Mouse (Mus musculus) spleen, adult 18-20 months (tissue): ENCODE measurements around the gene Gm20716.

Experiments
- DNase-seq, 2 experiments: peaks; one replicate each; pipeline ENCODE4 v3.0.0; 2022; ENCODE audit warnings: mixed read lengths in 2 of 2

Gene Gm20716

DNA sequence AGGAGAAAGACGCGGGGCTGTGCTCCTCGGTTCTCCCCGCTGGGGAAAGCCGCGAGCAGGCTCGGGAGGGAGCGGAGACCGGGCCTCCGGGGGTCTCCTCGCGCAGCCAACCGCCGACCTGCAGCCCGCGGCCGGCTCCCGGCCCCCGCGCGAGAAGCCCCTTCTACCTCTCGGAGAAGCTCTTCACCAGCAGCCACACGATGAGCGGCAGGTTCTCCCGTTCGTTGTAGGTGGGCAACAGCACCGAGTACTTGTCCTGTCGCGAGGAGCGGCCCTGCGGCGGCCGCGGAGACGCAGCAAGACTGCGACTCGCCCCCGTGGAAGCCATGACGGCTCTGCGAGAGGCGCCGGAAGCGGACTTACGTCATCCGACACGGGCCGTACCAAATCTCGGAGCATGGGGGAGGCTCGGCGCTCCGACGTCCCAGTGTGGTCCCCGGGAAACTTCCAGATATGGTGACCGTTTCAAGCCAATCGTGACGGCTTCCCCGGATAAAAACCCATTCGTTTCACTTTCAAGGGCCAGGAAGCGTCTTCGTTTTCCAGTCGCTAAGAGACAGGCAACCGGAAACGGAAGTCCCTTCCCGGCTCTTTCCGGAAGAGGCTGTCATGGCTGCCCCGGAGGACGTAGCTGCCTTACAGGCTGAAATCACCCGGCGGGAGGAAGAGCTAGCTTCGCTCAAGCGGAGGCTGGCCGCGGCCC lies at the start of gene Gm20716, which contains the start of the genes Dpm1 and Mocs3:
Gene Gm20716, minus strand, starts transcription at position 339 of the 703 bp plus-strand sequence.
Gene Dpm1, minus strand, starts transcription at position 566 of the 703 bp plus-strand sequence.
Gene Mocs3, plus strand, starts transcription at position 597 of the 703 bp plus-strand sequence.
- peak; percentile 74 to 82 for DNase-seq

DNA sequence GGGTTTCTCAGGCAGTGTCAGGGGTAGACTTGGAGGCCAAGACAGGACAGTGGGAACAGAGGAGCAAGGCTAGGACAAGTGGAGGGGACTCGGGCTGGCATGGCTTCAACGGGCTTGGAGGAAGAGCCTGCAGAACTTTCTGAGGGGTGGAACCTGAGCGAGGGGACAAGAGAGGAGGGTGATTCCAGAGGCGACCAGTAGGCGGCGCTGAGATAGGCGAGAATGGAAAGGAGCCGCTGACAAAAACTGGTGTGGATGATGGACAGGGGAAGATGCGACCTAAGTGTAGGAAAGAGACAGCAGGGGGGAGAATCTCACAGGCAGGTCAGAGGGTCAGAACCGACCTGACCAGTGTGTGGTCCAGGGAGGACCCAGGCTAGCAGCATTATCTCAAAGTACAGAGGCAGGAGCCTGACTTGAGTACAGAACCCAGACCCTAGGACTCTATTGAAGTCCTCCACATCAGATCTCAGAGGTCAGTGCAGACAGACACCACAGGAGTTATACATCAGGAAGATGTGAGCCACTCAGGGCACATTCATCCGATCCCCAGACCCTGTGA lies 44.3 kb upstream of the Gm20716 start:
- DNase-seq, result peak; percentile 33 to 71

DNA sequence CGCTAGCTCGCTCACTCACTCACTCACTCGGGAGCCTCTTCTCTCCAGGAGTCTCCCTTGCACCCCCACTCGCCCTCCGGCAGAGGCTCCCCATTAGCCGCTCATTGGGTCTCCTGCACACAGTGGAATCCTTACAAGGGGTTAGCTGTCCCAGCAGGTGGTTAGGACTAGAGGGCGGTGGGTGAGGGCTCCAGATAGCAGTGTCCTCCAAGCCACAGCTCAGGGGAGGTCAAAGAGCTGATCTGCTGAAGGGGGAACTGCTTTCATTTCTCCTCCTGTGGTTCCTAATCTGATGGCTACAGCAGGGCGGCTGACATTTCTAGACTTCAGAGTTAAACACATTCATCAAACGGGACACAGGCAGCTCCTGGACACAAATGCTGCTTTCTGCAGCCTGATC lies 43.2 kb upstream of the Gm20716 start:
- no peak for DNase-seq

DNA sequence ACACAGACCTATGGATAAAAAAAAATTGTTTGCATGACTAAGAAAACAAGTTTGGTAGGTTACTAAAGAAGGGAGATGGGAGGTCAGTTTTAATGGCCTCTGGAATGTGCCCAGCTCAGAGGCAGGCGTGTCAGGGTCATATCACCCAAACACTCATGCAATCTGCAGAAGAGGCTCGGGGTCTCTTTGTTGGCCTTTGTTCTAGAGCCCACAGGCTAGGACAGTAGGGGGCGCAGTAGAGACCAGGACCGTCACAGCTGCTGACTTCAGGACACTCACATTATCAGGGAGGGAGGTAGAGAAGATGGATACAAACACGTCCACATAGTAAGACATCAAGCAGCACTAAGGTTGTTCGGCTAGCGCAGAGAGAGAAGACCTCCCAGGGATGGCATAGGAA lies 37.9 kb upstream of the Gm20716 start:
- DNase-seq, result no peak

DNA sequence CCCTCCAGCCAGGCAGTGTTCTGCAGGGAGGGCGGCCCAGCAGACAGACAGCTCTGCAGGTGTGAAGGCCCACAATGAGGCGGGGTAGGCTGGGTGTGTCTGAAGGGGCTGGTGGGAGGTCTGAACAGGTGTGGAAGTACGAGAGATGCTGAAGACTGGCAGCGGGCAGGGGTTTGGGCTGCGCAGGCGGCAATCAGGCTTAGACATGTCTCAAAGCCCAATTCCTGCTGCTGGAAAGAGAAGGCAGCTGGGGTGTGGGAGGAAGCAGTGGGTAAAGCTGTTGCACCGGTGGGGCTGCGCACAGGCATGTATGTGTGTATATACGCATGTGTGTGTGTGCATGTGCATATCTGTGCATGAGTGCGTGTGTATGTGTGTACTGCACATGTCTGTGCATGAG lies 30.7 kb upstream of the Gm20716 start:
- DNase-seq, result no peak

DNA sequence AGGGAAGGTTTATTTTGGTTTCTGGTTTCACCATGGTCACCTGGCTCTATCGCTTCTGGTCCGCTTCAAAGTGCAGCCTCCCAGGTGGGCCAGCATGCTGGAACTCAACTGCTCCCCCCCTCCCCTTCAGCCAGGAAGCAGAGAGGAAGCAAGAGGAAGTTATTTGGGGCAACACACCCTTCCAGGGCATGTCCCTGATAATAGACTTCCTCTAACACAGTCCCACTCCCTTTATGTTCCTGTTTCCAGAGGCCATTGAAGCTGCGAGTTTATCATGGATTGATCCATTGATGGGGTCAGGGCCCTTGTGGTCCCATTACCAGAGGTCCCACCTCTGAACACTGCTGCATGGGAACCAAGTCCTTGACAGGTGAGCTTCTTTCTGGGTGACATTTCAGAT lies 30.0 kb upstream of the Gm20716 start:
- no peak for DNase-seq

DNA sequence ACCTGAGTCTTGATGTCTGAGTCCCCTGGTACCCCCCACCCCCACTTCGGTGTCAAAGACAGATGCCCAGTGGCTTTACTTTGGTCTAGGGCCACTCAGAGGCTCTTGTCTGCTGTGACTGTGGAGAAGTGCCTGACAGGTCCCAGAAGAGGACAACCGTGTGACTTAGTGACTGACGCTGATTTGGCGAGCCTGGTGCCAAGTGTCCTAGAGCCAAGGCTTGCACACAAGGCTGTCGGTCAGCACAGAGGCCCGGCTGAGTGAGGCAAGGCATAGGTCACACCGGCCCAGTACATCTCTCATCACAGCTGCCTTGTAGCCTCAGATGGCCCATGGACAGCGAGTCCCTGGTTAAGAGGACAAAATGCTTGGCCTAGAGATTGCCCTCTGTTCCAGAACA lies 28.9 kb upstream of the Gm20716 start:
- no peak for DNase-seq

DNA sequence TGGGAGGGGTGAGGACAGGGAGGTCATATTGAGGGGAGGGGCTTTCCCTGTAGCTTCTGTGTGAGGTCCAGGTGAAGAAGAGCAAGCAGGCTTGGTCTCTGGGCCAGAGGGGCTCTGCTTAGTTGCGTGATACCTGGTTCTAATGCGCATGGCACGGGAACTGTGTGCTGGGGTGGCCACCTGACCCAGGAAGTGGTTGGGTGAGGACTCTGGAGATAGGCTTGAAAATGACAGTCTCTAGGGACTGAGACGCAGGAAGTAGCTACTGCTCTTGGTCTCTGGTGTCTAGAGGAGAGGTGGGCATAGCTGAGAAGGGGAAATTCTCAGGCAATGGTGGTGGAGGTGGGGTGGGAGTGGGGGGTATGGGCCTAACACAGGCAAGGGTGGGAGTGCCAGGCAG lies 27.0 kb upstream of the Gm20716 start:
- DNase-seq, result peak; percentile 28 to 37

DNA sequence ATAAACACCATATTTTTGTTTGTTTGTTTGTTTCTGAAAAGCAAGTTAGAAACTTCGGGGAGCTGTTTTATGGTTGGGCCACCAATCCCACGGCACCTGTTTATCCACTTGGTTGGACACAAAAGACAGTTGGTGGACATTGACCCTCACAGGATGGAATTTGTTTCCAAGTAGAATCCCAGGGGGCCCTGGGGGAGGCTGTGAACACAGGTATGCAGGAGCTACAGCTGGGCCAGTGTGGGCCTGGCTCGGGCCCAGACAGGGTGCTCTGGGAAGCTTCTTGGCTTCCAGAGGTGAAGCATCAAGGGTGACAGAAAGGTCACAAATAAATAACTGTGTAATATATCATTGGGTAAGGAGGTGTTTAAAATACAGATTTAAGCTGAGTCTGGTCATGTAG lies 26.3 kb upstream of the Gm20716 start:
- DNase-seq, result no peak

DNA sequence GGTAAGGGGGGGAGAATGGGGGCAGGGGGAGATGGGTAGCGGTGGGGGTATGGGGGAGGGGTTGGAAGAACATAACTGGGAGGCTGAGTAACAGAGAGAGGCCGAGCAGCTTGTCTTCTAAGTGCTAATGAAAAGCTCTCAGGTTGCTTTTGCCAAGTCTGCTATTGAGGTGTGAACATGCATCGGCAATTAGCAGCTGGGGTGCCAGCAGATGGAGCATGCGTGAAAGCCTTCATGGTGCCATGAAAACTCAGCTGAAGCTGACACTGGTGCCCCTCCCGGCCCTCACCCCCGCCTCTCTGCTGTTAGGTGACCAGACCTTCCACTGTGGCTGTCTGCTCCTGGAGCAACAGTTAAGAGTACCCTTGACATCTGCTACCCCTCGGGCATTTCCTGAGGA lies 23.7 kb upstream of the Gm20716 start:
- DNase-seq, result no peak

DNA sequence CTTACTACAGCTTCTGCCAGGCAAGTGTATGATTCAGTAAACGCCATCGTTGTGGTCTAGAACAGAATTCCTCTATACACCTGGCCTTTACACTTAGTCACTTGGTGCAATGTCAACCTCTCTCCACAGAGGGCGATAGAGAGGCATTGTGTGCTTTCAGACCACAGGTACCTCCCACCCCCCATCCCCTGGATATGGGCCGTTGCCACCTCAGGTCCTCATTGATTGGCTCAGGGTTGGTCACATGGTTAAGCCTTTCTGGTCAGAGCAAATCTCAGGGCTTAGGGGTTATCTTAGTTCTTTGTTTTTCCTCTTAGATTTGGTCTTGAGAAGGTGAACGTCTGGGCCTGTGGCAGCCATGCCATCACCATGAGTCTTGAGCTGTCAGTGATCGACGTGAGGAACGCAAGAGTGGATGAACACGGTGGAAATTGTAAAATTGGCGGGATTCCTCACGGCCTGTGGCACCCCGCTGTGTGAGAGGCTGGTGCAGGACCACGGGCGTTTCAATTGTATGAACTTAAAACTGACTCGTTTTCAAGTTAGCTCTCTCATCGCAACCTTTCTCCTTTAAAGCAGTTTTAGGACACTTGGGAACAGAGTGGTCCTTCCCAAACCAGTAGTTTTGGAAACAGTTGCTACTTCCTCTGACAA lies 22.6 kb upstream of the Gm20716 start:
- peak in 1 of 2 experiments; percentile 22 for DNase-seq

DNA sequence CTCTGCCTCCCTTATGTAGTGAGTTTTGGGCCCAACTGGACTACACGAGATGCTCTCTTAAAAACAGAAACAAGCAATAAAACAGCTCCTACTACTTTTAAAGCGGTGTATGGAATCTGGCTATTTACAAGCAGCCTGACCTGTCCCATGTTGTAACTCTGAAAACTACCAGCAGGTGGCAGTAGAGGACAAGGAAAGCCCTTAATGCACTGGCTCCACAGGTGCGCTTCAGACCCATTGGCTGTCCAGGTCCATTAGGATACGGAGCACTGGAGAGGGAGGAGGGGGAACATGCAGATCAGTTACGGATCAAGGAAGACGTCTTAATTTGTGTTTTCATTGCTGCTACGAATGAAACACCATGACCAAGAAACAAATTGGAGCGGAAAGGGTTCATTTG lies 20.1 kb upstream of the Gm20716 start:
- DNase-seq, result peak; percentile 40 to 83

DNA sequence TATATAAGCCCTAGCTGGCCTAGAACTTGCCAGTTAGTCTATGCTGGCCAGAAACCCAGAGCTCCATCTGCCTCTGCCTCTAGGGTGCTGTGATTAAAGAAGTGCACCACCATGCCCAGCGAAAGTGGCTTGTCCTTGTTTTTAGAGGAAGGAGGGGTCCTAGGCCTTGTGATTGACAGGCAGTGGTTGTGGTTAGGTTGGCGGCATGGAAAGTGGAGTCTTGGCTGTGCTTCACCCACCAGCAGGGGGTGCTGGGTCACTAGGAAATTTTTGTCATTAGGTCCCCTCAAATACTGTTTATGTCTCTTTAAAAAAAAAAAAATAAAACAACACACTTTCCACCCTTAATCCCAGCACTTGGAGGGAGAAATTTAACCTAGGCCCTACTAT lies 18.7 kb upstream of the Gm20716 start:
- peak in 1 of 2 experiments; percentile 30 for DNase-seq

DNA sequence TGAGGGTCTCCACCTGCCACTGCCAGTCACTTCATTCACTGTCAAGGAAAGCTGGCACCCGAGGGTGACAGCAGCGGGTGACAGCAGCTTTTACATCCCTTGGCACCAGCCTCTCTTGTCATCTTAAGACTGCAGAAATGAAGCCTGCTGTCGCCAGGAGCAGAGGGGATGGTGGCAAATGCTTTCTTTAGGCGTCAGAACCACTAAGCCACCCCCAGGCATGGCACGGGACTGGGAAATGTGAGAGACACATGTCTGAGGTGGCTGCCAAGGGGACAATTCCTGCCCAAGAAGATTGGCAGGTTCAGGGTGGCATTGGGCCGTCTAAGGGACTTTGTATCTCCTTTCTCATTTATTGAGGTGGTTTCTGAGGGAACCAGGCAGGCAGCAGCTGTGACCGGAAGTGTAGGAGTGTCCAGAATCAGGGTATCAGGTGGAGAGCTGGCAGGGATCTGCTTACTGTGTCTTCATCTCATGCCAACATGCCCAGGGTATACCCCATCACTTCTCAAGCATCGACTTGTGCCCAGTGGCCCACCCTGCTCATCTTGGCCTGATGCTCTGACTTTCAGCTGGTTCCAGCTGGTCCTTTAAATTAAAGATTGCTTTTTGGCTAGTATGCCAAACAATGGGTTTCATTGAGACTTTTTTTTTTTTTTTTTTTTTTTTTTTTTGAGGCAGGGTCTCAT lies 18.1 kb upstream of the Gm20716 start:
- DNase-seq, result no peak

DNA sequence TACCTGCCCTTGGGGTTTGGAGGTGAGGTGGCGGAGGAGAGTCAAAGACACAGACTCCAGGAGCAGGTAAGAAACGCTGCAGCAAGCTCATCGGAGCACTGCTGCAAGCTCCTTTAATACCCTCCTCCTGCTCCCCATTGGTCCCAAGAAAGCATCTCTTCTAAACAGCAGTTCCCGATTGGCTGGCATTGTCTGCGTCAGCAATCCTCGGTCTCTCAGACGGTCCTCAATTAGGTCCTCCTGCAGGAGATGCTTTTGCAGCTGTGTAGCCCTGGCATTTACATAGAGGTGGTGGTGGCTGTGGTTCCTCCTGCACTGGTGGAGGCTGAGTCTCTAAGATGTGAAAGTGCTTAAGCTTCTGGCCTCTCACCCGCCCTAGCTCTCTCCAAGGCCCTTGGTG lies 15.4 kb upstream of the Gm20716 start:
- no peak for DNase-seq

DNA sequence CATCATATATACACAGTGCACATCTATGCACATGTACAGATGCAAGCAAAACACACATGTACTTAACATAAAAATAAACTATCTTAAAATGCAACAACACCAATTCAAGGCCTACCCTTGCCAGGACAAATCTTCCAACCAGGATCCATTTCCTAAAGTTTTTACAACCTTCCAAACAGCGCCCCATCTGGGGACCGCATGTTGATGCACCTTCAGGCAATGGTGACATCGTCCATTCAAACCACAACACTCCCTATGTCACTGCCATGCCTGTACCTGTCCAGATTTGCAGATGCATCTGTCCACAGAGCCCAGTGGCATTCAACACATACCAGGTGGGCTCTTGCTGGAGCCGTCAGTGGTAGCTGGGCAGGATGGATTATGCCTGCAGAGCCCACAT lies 13.1 kb upstream of the Gm20716 start:
- DNase-seq, result no peak

DNA sequence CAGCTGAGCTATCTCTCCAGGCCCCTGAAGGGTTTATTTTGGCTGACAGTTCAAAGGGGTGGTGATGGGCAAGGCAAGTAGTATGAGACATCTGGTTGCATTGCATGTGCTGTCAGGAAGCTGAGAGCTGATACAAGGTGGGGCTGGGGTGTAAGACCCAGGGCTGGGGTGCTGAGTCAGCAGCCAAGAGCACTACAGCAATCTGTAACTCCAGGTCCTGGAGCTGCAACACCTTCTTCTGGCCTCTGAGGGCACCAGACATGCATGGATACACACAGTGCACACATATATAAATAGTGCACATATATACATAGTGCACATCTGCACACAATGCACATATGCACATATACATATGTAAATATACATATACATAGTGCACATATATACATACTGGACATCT lies 12.7 kb upstream of the Gm20716 start:
- no peak for DNase-seq

DNA sequence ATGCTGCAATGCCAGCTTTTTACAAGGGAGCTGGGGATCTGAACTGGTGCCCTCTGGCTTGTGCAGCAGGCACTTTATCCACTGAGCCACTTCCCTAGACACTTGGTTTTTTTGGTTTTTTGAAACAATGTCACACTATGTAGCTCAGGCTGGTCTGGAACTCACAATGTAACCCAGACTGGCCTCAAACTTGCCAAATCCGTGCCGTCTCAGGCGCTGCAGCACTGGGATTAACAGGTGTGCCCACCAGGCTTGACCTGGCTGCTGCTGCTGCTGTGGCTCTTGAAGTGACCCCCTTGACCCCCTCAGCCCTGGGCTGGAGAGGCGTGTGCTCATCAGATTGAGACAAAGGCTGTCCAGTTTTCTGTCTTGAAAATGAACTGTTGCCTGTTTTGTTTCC lies 8.2 kb upstream of the Gm20716 start:
- no peak for DNase-seq

DNA sequence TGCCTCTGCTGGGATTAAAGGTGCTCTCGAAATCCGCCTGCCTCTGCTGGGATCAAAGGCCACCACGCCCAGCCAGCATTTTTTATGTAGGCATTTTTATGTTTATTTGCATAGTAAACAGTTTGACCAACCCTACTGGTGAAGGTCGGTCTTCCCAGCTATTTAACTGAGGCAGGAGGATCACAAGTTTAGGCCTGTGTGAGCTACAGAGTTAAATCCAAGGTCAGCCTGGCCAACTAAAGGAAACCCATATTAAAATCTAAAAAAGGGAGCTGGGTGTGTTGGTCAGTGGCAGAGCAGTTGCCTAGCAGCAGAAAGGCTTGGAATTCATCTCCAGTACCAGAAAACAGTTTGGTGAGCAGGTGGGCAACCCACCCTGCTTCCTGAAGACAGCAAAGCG lies 3.1 kb upstream of the Gm20716 start:
- DNase-seq, result no peak

DNA sequence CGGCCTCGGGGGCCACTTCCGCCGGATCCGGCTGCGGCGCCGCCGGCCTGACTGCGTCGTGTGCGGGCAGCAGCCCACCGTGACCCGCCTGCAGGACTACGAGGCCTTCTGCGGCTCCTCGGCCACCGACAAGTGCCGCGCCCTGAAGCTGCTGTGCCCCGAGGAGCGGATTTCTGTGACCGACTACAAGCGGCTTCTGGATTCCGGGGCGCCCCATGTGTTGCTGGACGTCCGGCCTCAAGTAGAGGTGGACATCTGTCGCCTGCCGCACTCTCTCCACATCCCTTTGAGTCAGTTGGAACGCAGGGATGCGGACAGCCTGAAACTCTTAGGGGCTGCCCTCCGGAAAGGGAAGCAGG lies 1.3 kb upstream of the Gm20716 start:
- no peak for DNase-seq

DNA sequence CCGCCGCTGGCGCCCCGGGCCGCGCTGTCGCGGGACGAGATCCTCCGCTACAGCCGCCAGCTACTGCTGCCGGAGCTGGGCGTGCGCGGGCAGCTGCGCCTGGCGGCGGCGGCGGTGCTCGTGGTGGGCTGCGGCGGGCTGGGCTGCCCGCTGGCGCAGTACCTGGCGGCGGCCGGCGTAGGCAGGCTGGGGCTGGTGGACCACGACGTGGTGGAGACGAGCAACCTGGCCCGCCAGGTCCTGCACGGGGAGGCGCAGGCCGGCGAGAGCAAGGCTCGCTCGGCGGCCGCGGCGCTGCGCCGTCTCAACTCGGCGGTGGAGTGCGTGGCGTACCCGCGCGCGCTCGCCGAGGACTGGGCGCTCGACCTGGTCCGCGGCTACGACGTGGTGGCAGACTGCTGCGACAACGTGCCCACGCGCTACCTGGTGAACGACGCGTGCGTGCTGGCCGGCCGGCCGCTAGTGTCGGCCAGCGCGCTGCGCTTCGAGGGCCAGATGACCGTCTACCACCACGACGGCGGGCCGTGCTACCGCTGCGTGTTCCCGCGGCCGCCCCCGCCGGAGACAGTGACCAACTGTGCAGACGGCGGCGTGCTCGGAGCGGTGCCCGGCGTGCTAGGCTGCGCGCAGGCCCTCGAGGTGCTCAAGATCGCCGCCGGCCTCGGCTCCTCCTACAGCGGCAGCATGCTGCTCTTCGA lies 758 bp upstream of the Gm20716 start:
- DNase-seq, result no peak

DNA sequence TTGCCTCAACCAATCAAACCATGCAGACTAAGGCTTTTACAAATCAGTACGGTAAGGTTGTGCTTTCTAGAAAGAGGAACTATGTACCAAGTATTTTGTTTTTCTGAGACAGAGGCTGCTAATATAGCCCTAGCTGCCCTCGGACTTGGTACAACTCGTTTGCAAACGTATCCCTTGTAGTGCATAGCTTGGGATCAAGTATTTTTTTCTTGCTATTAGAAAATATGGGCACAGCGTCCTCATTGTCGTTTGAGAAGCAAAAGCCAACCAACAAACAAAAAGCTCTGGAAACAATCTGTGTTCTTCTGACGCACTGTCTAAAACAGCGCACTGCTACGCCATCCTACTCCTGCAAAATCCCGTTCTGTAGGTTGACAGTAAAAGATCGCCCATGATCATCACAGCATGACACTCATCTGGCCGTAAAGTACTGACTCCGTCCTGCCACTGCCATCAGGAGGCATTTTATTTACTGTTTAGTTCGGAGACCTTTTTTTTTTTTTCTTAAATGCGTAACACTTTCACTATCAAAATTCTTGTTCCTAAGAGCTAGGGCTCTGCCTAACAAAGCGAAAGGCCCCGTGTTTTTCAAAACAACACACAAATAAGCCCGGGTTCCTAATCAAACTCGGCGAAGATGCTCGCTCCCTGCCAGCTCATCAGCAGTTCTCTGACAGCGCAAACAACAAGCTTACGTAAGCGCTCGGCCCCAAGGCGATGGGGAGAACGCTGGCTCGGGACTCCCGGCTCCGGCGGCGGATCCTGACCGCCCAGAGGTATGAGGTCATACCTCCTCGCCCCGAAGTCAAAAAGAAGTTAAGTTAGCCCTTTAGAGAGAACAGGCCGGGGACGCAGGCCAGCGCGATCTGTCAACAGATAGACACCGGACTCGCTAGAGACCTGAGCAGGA lies 793 bp downstream of the Gm20716 start:
- no peak for DNase-seq
